Mouse (Mus musculus) testis, adult 2 months (tissue): ENCODE measurements around the gene Hlx.

Source experiments
- CTCF ChIP-seq: fragments of 200-500 bp; IDR thresholded peaks from 2 replicates; pipeline ENCODE4 v1.5.1; 2012; ENCODE audit warnings: low read depth, mild to moderate bottlenecking, inconsistent platforms, low read length, moderate library complexity; ENCODE audit not compliant: control insufficient read depth, insufficient read depth, insufficient replicate concordance
- POLR2A ChIP-seq: fragments of 200-500 bp; IDR thresholded peaks from 2 replicates; pipeline ENCODE4 v1.6.1; 2012; ENCODE audit warnings: low read depth, mild to moderate bottlenecking, inconsistent platforms, low read length, moderate library complexity; ENCODE audit not compliant: control insufficient read depth

GRCm38 (mm10) chr1:184687512-184687911, 44.9 kb downstream of the Hlx start:
- TF ChIP-seq CTCF (no peak), POLR2A (no peak)
